Mouse (Mus musculus) CH12.LX (cell line): ENCODE measurements around the gene Ilf2. TPM values are rescaled to one million over a fixed set of nuclear protein-coding genes. Genes with fewer than 3 reads are reported as not detected.

Source experiments
- DNase-seq: peaks from one replicate; pipeline ENCODE4 v3.0.0-alpha.2; 2013; ENCODE audit errors: extremely low read depth
- H3K27ac ChIP-seq: 2 replicates; pipeline ENCODE4 v1.5.1; 2012; ENCODE audit warnings: low read depth, mild to moderate bottlenecking, control low read depth, moderate library complexity; ENCODE audit not compliant: insufficient read depth
- H3K27me3 ChIP-seq: replicated peaks from 2 replicates; pipeline ENCODE3; 2012; ENCODE audit warnings: inconsistent platforms
- H3K36me3 ChIP-seq, 2 experiments: replicated peaks in 1 of 2; 2 replicates each; pipeline versions ENCODE3 to v1.6.1; 2012; ENCODE audit warnings: inconsistent platforms in 1 of 2, low read length in 1 of 2, mild to moderate bottlenecking in 1 of 2, mixed read lengths in 1 of 2, moderate library complexity in 1 of 2; ENCODE audit not compliant: control insufficient read depth in 1 of 2, insufficient read depth in 1 of 2
- H3K4me1 ChIP-seq, 2 experiments: 2 replicates each; pipeline ENCODE4 v1.6.1; 2012; ENCODE audit warnings: inconsistent platforms in 1 of 2, moderate library complexity in 1 of 2; ENCODE audit not compliant: insufficient read depth in 2 of 2, control insufficient read depth in 1 of 2
- H3K4me2 ChIP-seq: 2 replicates; pipeline ENCODE4 v1.6.1; 2012; ENCODE audit warnings: low read depth, mild to moderate bottlenecking, control low read depth; ENCODE audit not compliant: poor library complexity, insufficient read depth, severe bottlenecking
- H3K4me3 ChIP-seq, 3 experiments: fragments of 150-350 bp in 1 of 3; sonication (generic) in 1 of 3; replicated peaks in 1 of 3; 2 replicates each; pipeline versions ENCODE3 to v1.5.1; 2011 to 2012; ENCODE audit warnings: low read depth in 2 of 3, low read length in 2 of 3, mild to moderate bottlenecking in 2 of 3, moderate library complexity in 2 of 3, control low read depth in 1 of 3, improper control_type of control experiment in 1 of 3, inconsistent platforms in 1 of 3, mixed read lengths in 1 of 3; ENCODE audit not compliant: poor library complexity in 1 of 3
- H3K79me2 ChIP-seq: replicated peaks from 2 replicates; pipeline ENCODE4 v1.6.1; 2012; ENCODE audit warnings: mild to moderate bottlenecking, moderate library complexity; ENCODE audit not compliant: control insufficient read depth, poor library complexity, insufficient read depth, severe bottlenecking; ENCODE audit errors: extremely low read depth
- H3K9ac ChIP-seq: 2 replicates; pipeline ENCODE4 v1.6.1; 2012; ENCODE audit warnings: low read depth, mild to moderate bottlenecking, control low read depth, moderate library complexity; ENCODE audit not compliant: insufficient read depth
- H3K9me3 ChIP-seq: replicated peaks from 2 replicates; pipeline ENCODE3; 2012; ENCODE audit warnings: low read length, inconsistent platforms, mixed read lengths
- E2F4 ChIP-seq: IDR thresholded peaks from 2 replicates; pipeline ENCODE4 v1.6.1; 2011; ENCODE audit warnings: low read depth, low read length, improper control_type of control experiment; ENCODE audit not compliant: insufficient replicate concordance
- ELF1 ChIP-seq: IDR thresholded peaks from 2 replicates; pipeline ENCODE4 v1.6.1; 2014; ENCODE audit warnings: low read depth, mild to moderate bottlenecking, inconsistent platforms, low read length, improper control_type of control experiment
- EP300 ChIP-seq: IDR thresholded peaks from 2 replicates; pipeline ENCODE4 v1.6.1; 2011; ENCODE audit warnings: low read length, improper control_type of control experiment
- ETS1 ChIP-seq: conservative IDR thresholded peaks from 2 replicates; pipeline ENCODE4 v1.6.1; 2012; ENCODE audit warnings: low read depth, mild to moderate bottlenecking, inconsistent platforms, low read length, improper control_type of control experiment, moderate library complexity
- HCFC1 ChIP-seq: IDR thresholded peaks from 2 replicates; pipeline ENCODE4 v1.6.1; 2012; ENCODE audit warnings: low read depth, mild to moderate bottlenecking, inconsistent platforms, low read length, improper control_type of control experiment
- IRF4 ChIP-seq: IDR thresholded peaks from 2 replicates; pipeline ENCODE4 v1.6.1; 2014; ENCODE audit warnings: low read depth, mild to moderate bottlenecking, inconsistent platforms, low read length, improper control_type of control experiment
- JUND ChIP-seq: conservative IDR thresholded peaks from 2 replicates; pipeline ENCODE4 v1.6.1; 2011; ENCODE audit warnings: low read depth, low read length, improper control_type of control experiment
- MAFK ChIP-seq: IDR thresholded peaks from 2 replicates; pipeline ENCODE4 v1.6.1; 2011; ENCODE audit warnings: low read length, improper control_type of control experiment; ENCODE audit not compliant: insufficient replicate concordance
- MAX ChIP-seq: IDR thresholded peaks from 2 replicates; pipeline ENCODE4 v1.6.1; 2011; ENCODE audit warnings: low read length, improper control_type of control experiment
- MEF2A ChIP-seq: IDR thresholded peaks from 2 replicates; pipeline ENCODE4 v1.6.1; 2014; ENCODE audit warnings: low read depth, mild to moderate bottlenecking, inconsistent platforms, low read length, improper control_type of control experiment, borderline replicate concordance
- MXI1 ChIP-seq: IDR thresholded peaks from 2 replicates; pipeline ENCODE4 v1.6.1; 2011; ENCODE audit warnings: mild to moderate bottlenecking, low read depth, low read length, improper control_type of control experiment
- MYC ChIP-seq: IDR thresholded peaks from 2 replicates; pipeline ENCODE4 v1.6.1; 2011; ENCODE audit warnings: low read depth, mild to moderate bottlenecking, improper control_type of control experiment, low read length
- NRF1 ChIP-seq: IDR thresholded peaks from 2 replicates; pipeline ENCODE4 v1.6.1; 2014; ENCODE audit warnings: low read depth, mild to moderate bottlenecking, inconsistent platforms, low read length, improper control_type of control experiment, moderate library complexity
- PAX5 ChIP-seq: IDR thresholded peaks from 2 replicates; pipeline ENCODE4 v1.6.1; 2012; ENCODE audit warnings: low read length, inconsistent platforms, mixed read lengths
- POLR2A ChIP-seq: IDR thresholded peaks from 2 replicates; pipeline ENCODE4 v1.6.1; 2011; ENCODE audit warnings: low read depth, mild to moderate bottlenecking, improper control_type of control experiment, low read length
- POLR2AphosphoS2 ChIP-seq: IDR thresholded peaks from 2 replicates; pipeline ENCODE4 v1.6.1; 2011; ENCODE audit warnings: low read depth, low read length, improper control_type of control experiment
- RAD21 ChIP-seq: IDR thresholded peaks from 2 replicates; pipeline ENCODE4 v1.6.1; 2011; ENCODE audit warnings: low read depth, mild to moderate bottlenecking, low read length, improper control_type of control experiment, moderate library complexity
- SIN3A ChIP-seq: IDR thresholded peaks from 2 replicates; pipeline ENCODE4 v1.6.1; 2012; ENCODE audit warnings: low read length, improper control_type of control experiment, inconsistent platforms
- SMC3 ChIP-seq: IDR thresholded peaks from 2 replicates; pipeline ENCODE4 v1.6.1; 2011; ENCODE audit warnings: low read depth, low read length, improper control_type of control experiment
- TCF12 ChIP-seq: IDR thresholded peaks from 2 replicates; pipeline ENCODE4 v1.6.1; 2014; ENCODE audit warnings: low read depth, mild to moderate bottlenecking, inconsistent platforms, low read length, improper control_type of control experiment
- USF1 ChIP-seq: IDR thresholded peaks from 2 replicates; pipeline ENCODE4 v1.6.1; 2014; ENCODE audit warnings: low read depth, mild to moderate bottlenecking, inconsistent platforms, low read length, improper control_type of control experiment
- ZC3H11A ChIP-seq: IDR thresholded peaks from 2 replicates; pipeline ENCODE4 v1.6.1; 2012; ENCODE audit warnings: low read depth, mild to moderate bottlenecking, inconsistent platforms, low read length, improper control_type of control experiment
- ZKSCAN1 ChIP-seq: IDR thresholded peaks from 2 replicates; pipeline ENCODE4 v1.6.1; 2012; ENCODE audit warnings: low read depth, inconsistent platforms, low read length, improper control_type of control experiment, borderline replicate concordance
- ZMIZ1 ChIP-seq: IDR thresholded peaks from 2 replicates; pipeline ENCODE4 v1.6.1; 2012; ENCODE audit warnings: low read depth, mild to moderate bottlenecking, inconsistent platforms, low read length, improper control_type of control experiment
- ZNF384 ChIP-seq: IDR thresholded peaks from 2 replicates; pipeline ENCODE4 v1.6.1; 2012; ENCODE audit warnings: low read depth, low read length, improper control_type of control experiment, inconsistent platforms
- dilution Hi-C: fragments of 300-500 bp; cut with MboI; formaldehyde crosslinking; loops from 2 replicates; pipeline ENCODE4 v1.14.3; 2020; ENCODE audit warnings: low sequenced_read_pairs; ENCODE audit not compliant: extremely low pct_unique_long_range_greater_than_20kb, extremely low pct_ligation_motif_present
- in situ Hi-C: fragments of 300-500 bp; cut with MboI; formaldehyde crosslinking; loops from 3 replicates; pipeline ENCODE4 v1.14.3; 2019; ENCODE audit warnings: low sequenced_read_pairs, low pct_ligation_motif_present, low pct_unique_long_range_greater_than_20kb, mixed read lengths
- polyA plus RNA-seq: library from polyadenylated mRNA; unstranded; fragments of >175 nt; gene quantifications from 2 replicates; pipeline ENCODE4 v1.2.1, GENCODE M21; 2012; ENCODE audit warnings: low read depth; ENCODE audit not compliant: insufficient read length
- total RNA-seq, 2 experiments: library from RNA; depleted of rRNA; stranded (reverse); fragments of 300-350 nt in 1 of 2; fragments of >200 nt in 1 of 2; gene quantifications; 2 replicates each; pipeline ENCODE4 v1.2.3; 2012 to 2014

The Ilf2 gene
- total and polyA plus RNA-seq, 3 experiments = 120 to 197 (median 182) TPM

DNA sequence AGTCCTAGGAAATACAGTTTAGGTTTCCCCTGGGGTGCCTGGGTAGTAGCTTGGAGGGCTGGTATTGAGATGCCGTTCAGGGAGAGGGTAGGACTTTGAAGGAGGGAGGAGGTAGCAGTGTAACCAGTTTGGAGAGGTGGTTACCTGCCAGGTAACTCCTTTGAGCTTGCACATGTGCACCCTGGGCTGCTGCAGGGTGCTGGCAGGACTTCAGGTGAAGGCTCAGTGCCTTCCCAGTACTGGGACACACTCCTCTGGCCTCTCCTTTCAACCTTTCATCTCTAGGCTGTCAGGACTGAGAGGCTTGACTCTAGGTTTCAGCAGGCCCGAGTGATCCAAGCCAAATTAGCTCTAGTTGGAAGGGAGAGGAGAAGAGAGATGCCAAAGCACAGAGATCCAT lies 50.1 kb downstream of the Ilf2 start:
- H3K79me2 ChIP-seq = no peaks in the 10 kb centered on the region
- no peak overlapping the region for H3K4me3 ChIP-seq
- H3K4me1 ChIP-seq = peaks cover 0 to 4% of the 10 kb centered on the region in 2 experiments; a peak in 1 of 4 replicates
- H3K9me3 ChIP-seq = no peaks in the 10 kb centered on the region
- no peak overlapping the region for H3K27ac ChIP-seq
- no peak overlapping the region for H3K4me2 ChIP-seq
- in situ Hi-C loops (no loop called here), dilution Hi-C loops (no loop called here)
- DNase-seq = no peak
- H3K9ac ChIP-seq = no peak overlapping the region
- peaks cover 2 to 14% of the 10 kb centered on the region in 2 experiments for H3K36me3 ChIP-seq
- TF ChIP-seq SMC3 = no peak
- TF ChIP-seq MYC = no peak
- TF ChIP-seq NRF1 = no peak
- TF ChIP-seq ZC3H11A = no peak
- TF ChIP-seq ZKSCAN1 = no peak
- no peak for TF ChIP-seq E2F4
- TF ChIP-seq POLR2A = no peak
- TF ChIP-seq JUND = no peak
- TF ChIP-seq MAX = no peak
- TF ChIP-seq SIN3A = no peak
- TF ChIP-seq ZMIZ1 = no peak
- no peak for TF ChIP-seq ETS1
- peaks cover 4% of the 10 kb centered on the region for H3K27me3 ChIP-seq

DNA sequence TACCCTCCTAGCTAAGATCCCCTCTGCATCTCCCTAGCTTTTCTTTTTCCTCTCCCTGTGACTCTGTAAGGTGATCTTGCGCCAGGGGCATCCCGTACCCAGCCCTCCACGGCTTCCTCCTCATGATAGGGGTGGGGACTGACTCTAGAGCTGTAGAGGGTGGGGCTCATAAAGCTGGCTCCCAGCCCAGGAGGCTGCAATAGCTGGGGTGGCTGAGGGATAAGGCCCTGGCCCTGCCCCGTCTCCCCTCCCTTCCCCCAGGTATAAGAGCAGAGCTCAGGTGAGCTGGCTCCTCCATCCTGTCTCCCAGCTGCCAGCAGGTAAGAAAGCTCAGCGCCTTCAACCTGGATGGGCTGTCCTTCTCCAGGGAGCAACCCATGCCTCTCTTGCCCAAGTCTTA lies 50.7 kb downstream of the Ilf2 start, which contains the start of gene S100a14:
S100a14 (plus strand) TSS at position 277 of the 400 bp plus-strand sequence.
- H3K79me2 ChIP-seq = no peaks in the 10 kb centered on the region
- no peak within 1 kb of the TSS for H3K4me2 ChIP-seq
- H3K27ac ChIP-seq = no peak within 1 kb of the TSS
- peaks cover 0 to 4% of the 10 kb centered on the region in 2 experiments; a peak in 1 of 4 replicates for H3K4me1 ChIP-seq
- no peaks in the 10 kb centered on the region for H3K9me3 ChIP-seq
- in situ Hi-C loops = no loop called here
- dilution Hi-C loops = no loop called here
- TF ChIP-seq POLR2A = no peak
- no peak for TF ChIP-seq ZNF384
- no peak within 1 kb of the TSS for H3K9ac ChIP-seq
- DNase-seq = no peak
- no peak within 1 kb of the TSS for H3K4me3 ChIP-seq
- peaks cover 2 to 14% of the 10 kb centered on the region in 2 experiments for H3K36me3 ChIP-seq
- H3K27me3 ChIP-seq = peaks cover 4% of the 10 kb centered on the region

DNA sequence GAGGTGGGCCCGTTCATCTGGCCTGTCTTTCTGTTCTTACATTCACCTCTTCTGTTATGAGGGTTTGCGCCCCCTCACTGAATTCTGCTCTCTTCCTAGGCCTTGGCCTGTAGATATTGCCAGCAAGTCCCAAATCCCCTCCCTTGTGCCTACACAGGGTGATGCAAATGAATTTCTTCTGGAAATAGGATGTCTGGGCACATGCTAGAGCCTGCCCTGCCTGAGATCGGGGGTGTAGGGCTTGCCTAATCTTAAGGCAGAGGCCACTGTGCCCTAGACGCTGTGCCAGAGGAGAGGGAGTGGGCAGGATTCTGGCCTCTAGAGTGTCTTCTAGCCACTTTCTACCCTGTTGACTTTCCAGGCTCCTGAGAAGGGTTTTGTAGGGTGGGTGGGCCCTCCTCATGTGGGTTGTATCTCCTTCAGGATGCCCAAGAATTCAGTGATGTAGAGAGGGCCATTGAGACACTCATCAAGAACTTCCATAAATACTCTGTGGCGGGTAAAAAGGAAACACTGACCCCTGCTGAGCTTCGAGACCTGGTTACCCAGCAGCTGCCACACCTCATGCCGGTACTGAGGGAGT lies 51.5 kb downstream of the Ilf2 start:
- H3K79me2 ChIP-seq = no peaks in the 10 kb centered on the region
- DNase-seq = no peak
- dilution Hi-C loops (no loop called here), in situ Hi-C loops (no loop called here)
- H3K4me3 ChIP-seq = no peak overlapping the region
- peaks cover 2 to 14% of the 10 kb centered on the region in 2 experiments for H3K36me3 ChIP-seq
- H3K27me3 ChIP-seq = peaks cover 4% of the 10 kb centered on the region
- no peak overlapping the region for H3K27ac ChIP-seq
- no peaks in the 10 kb centered on the region for H3K9me3 ChIP-seq
- TF ChIP-seq POLR2AphosphoS2 (no peak), EP300 (no peak), ZC3H11A (no peak), USF1 (no peak), PAX5 (no peak), HCFC1 (no peak), E2F4 (no peak), SIN3A (no peak), ZMIZ1 (no peak), RAD21 (no peak), ZNF384 (no peak), MXI1 (no peak), MEF2A (no peak), MAFK (no peak), POLR2A (no peak), TCF12 (no peak), ELF1 (no peak), IRF4 (no peak)
- H3K9ac ChIP-seq = no peak overlapping the region
- peaks cover 0 to 4% of the 10 kb centered on the region in 2 experiments; a peak in 1 of 4 replicates for H3K4me1 ChIP-seq
- no peak overlapping the region for H3K4me2 ChIP-seq
